Mouse (Mus musculus): ENCODE measurements around the gene Cbx5. TPM values are rescaled to one million over a fixed set of nuclear protein-coding genes. Genes with fewer than 3 reads are reported as not detected.
"Not testable (repeated sequence)": the region's sequence is repeated elsewhere in the genome, so short reads cannot be mapped to it uniquely, and the experiment has no call there.

Cbx5 gene
- 161 and 174 TPM in 2 replicates for polyA plus RNA-seq (2015; fragmentation: Nextera tagmentation; extraction: Ambion mirVana)

GRCm38 (mm10) chr15:103239685-103240159 is at the start of gene Cbx5:
TSS of gene Cbx5 (minus strand) at chr15:103239816.
- peak; percentile 92 for ATAC-seq

GRCm38 (mm10) chr15:103285778-103286417 is 46.3 kb upstream of the Cbx5 start:
- H3K27ac ChIP-seq, result peak overlapping the region; percentile 64
- no peaks in the 10 kb centered on the region for H3K9me3 ChIP-seq (replicated peaks)
- no peaks in the 10 kb centered on the region for H3K27me3 ChIP-seq
- H3K4me3 ChIP-seq, result no peak overlapping the region
- ATAC-seq, result peak; percentile 50
- no peak overlapping the region; the same call in 1 of the 2 replicates for H3K9ac ChIP-seq
- no peak overlapping the region for H3K4me2 ChIP-seq
- 38% methylated on average over 1 of the region's 1 CpGs for WGBS
- peaks cover 26% of the 10 kb centered on the region for H3K4me1 ChIP-seq
- H3K36me3 ChIP-seq (ENCODE audit: poor library complexity, severe bottlenecking), result peaks cover 11% of the 10 kb centered on the region

More at GRCm38 (mm10) chr15:103239685-103240159, at the start of gene Cbx5:
- Histone ChIP-seq H3K4me2 (peak within 1 kb of the TSS; percentile 96), H3K4me3 (peak within 1 kb of the TSS; percentile 64), H3K36me3 (ENCODE audit: poor library complexity, severe bottlenecking) (peaks cover 47% of the 10 kb centered on the region), H3K27ac (peak within 1 kb of the TSS; percentile 92), H3K4me1 (peaks cover 49% of the 10 kb centered on the region), H3K9me3 (replicated peaks) (no peaks in the 10 kb centered on the region), H3K9ac (peak within 1 kb of the TSS; percentile 80), H3K27me3 (no peaks in the 10 kb centered on the region)
- under 1% methylated on average over 39 of the region's 39 CpGs for WGBS

GRCm38 (mm10) chr15:103284647-103285046 is 45.0 kb upstream of the Cbx5 start:
- 59% methylated on average over 2 of the region's 2 CpGs for WGBS
- Histone ChIP-seq H3K27ac (peak overlapping the region; percentile 44; the same call in 1 of the 2 replicates), H3K36me3 (ENCODE audit: poor library complexity, severe bottlenecking) (0 out of 2 replicates have a peak, but pooled peaks cover 6% of the 10 kb centered on the region), H3K4me2 (no peak overlapping the region), H3K27me3 (no peaks in the 10 kb centered on the region), H3K9me3 (replicated peaks) (no peaks in the 10 kb centered on the region), H3K9ac (no peak overlapping the region), H3K4me3 (no peak overlapping the region), H3K4me1 (peaks cover 23% of the 10 kb centered on the region)
- no peak for ATAC-seq

- H3K4me3 ChIP-seq, result no peak overlapping the region
- ATAC-seq, result no peak
- H3K4me2 ChIP-seq, result no peak overlapping the region
- no peak overlapping the region for H3K27ac ChIP-seq
- H3K27me3 ChIP-seq, result no peaks in the 10 kb centered on the region
- no peak overlapping the region for H3K9ac ChIP-seq
- 0 out of 2 replicates have a peak, but pooled peaks cover 6% of the 10 kb centered on the region for H3K36me3 ChIP-seq (ENCODE audit: poor library complexity, severe bottlenecking)
- peaks cover 19% of the 10 kb centered on the region for H3K4me1 ChIP-seq
- H3K9me3 ChIP-seq (replicated peaks), result no peaks in the 10 kb centered on the region
- WGBS, result 57% methylated on average over 3 of the region's 3 CpGs
Measured at GRCm38 (mm10) chr15:103284066-103284465, 44.5 kb upstream of the Cbx5 start.

- H3K4me3 ChIP-seq, result no peak overlapping the region
- no peaks in the 10 kb centered on the region for H3K27me3 ChIP-seq
- no peaks in the 10 kb centered on the region for H3K36me3 ChIP-seq (ENCODE audit: poor library complexity, severe bottlenecking)
- WGBS, result 92% methylated on average over 3 of the region's 3 CpGs
- no peak overlapping the region for H3K4me2 ChIP-seq
- H3K9me3 ChIP-seq (replicated peaks), result no peaks in the 10 kb centered on the region
- H3K9ac ChIP-seq, result no peak overlapping the region
- no peak overlapping the region for H3K27ac ChIP-seq
- no peak for ATAC-seq
- peaks cover 22% of the 10 kb centered on the region for H3K4me1 ChIP-seq
Measured at GRCm38 (mm10) chr15:103281465-103282205, 42.0 kb upstream of the Cbx5 start.

GRCm38 (mm10) chr15:103280817-103281464 is 41.3 kb upstream of the Cbx5 start:
- no peak for ATAC-seq
- Histone ChIP-seq H3K27ac (no peak overlapping the region), H3K4me3 (no peak overlapping the region), H3K9ac (no peak overlapping the region), H3K9me3 (replicated peaks) (no peaks in the 10 kb centered on the region), H3K27me3 (no peaks in the 10 kb centered on the region), H3K4me1 (peaks cover 18% of the 10 kb centered on the region), H3K36me3 (ENCODE audit: poor library complexity, severe bottlenecking) (no peaks in the 10 kb centered on the region), H3K4me2 (no peak overlapping the region)
- WGBS, result 74% methylated on average over 3 of the region's 3 CpGs

GRCm38 (mm10) chr15:103279750-103280149 is 40.1 kb upstream of the Cbx5 start:
- Histone ChIP-seq H3K4me2 (no peak overlapping the region), H3K4me3 (no peak overlapping the region), H3K27ac (no peak overlapping the region), H3K36me3 (ENCODE audit: poor library complexity, severe bottlenecking) (no peaks in the 10 kb centered on the region), H3K9ac (no peak overlapping the region), H3K4me1 (peaks cover 7% of the 10 kb centered on the region), H3K9me3 (replicated peaks) (no peaks in the 10 kb centered on the region), H3K27me3 (no peaks in the 10 kb centered on the region)
- WGBS, result 58% methylated on average over 3 of the region's 3 CpGs
- ATAC-seq, result no peak

- Histone ChIP-seq H3K27ac (no peak overlapping the region), H3K4me3 (no peak overlapping the region), H3K36me3 (ENCODE audit: poor library complexity, severe bottlenecking) (no peaks in the 10 kb centered on the region), H3K4me2 (no peak overlapping the region), H3K27me3 (no peaks in the 10 kb centered on the region), H3K9me3 (replicated peaks) (no peaks in the 10 kb centered on the region), H3K4me1 (peaks cover 20% of the 10 kb centered on the region), H3K9ac (no peak overlapping the region)
- 78% methylated on average over 7 of the region's 7 CpGs for WGBS
- ATAC-seq, result no peak
Measured at GRCm38 (mm10) chr15:103277949-103278348, 38.3 kb upstream of the Cbx5 start.

GRCm38 (mm10) chr15:103275943-103276342 is 36.3 kb upstream of the Cbx5 start:
- ATAC-seq; H3K4me2 ChIP-seq; H3K27ac ChIP-seq; H3K9ac ChIP-seq; H3K9me3 ChIP-seq (replicated peaks); H3K27me3 ChIP-seq; H3K4me3 ChIP-seq; H3K36me3 ChIP-seq (ENCODE audit: poor library complexity, severe bottlenecking): not testable (repeated sequence)
- H3K4me1 ChIP-seq, result peaks cover 20% of the 10 kb centered on the region
- WGBS, result 92% methylated on average over 3 of the region's 3 CpGs

- H3K36me3 ChIP-seq (ENCODE audit: poor library complexity, severe bottlenecking), result no peaks in the 10 kb centered on the region
- peak within 1 kb of the TSS; percentile 88 for H3K4me3 ChIP-seq
- peak within 1 kb of the TSS; percentile 84 for H3K9ac ChIP-seq
- no peaks in the 10 kb centered on the region for H3K9me3 ChIP-seq (replicated peaks)
- H3K4me1 ChIP-seq, result peaks cover 17% of the 10 kb centered on the region
- peak; percentile 99 for ATAC-seq
- H3K4me2 ChIP-seq, result peak within 1 kb of the TSS; percentile 63
- WGBS, result under 1% methylated on average over 38 of the region's 38 CpGs
- H3K27me3 ChIP-seq, result no peaks in the 10 kb centered on the region
- peak within 1 kb of the TSS; percentile 40; the same call in 1 of the 2 replicates for H3K27ac ChIP-seq
Measured at GRCm38 (mm10) chr15:103272419-103273279, 33.0 kb upstream of the Cbx5 start, which contains the start of gene Copz1. TSS of gene Copz1 (plus strand) at chr15:103272714.

- Histone ChIP-seq H3K27me3 (no peaks in the 10 kb centered on the region), H3K9ac (no peak overlapping the region), H3K36me3 (ENCODE audit: poor library complexity, severe bottlenecking) (no peaks in the 10 kb centered on the region), H3K4me1 (peaks cover 8% of the 10 kb centered on the region), H3K9me3 (replicated peaks) (no peaks in the 10 kb centered on the region), H3K4me2 (no peak overlapping the region), H3K4me3 (no peak overlapping the region), H3K27ac (no peak overlapping the region)
- 83% methylated on average over 4 of the region's 4 CpGs for WGBS
- no peak for ATAC-seq
Measured at GRCm38 (mm10) chr15:103268903-103269302, 29.3 kb upstream of the Cbx5 start.

Data from forebrain, embryonic 13.5 days (tissue).